Mouse (Mus musculus) induced T-regulatory cell, adult 2 months (primary cell): ENCODE results near the gene Tyw3.
"Not testable (repeated sequence)": the region's sequence is repeated elsewhere in the genome, so short reads cannot be mapped to it uniquely, and the experiment has no call there.

Source experiments
- DNase-seq: peaks from one replicate; pipeline ENCODE4 v3.0.0-alpha.2; 2012; ENCODE audit warnings: low read depth

The Tyw3 gene

DNA sequence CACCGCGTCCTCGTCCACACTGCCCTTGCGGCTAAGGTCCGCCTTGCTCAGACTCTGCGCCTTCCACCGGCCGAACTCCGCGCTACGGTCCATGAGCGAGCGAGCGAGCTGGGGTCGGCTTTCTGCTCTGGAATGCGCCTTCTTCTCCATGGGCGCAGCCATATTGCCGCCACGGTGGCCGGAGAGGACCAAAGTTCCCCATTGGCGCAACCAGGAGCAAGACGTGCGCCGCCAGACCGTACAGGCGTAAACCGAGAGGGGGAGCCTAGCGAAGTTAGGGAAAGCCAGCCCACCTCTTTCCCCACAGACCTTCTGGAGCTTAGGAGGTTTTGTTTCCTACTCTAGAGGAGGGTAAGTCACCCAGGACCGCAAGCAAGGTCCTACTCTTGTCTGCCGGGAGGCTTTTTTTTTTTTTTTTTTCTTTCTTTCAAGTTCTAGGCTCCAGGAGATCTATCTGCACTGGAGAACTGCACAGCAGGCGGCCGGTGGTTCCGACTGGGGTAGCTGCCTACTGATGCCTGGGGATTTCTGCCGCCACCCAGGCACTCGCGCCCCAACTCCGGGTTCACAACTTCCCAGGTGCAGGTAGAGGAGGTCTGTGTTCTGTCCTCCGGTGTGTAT is at the start of gene Tyw3:
Gene Tyw3, minus strand, starts transcription at position 171 of the 621 bp plus-strand sequence.
- DNase-seq = peak; percentile 95

- DNase-seq = no peak
Observed at GRCm38 (mm10) chr3:154633091-154633490, 36.2 kb upstream of the Tyw3 start.

- not testable (repeated sequence) for DNase-seq
Observed at GRCm38 (mm10) chr3:154631281-154631680, 34.4 kb upstream of the Tyw3 start.

- peak; percentile 5 for DNase-seq
Observed at GRCm38 (mm10) chr3:154628284-154628683, 31.4 kb upstream of the Tyw3 start.

DNA sequence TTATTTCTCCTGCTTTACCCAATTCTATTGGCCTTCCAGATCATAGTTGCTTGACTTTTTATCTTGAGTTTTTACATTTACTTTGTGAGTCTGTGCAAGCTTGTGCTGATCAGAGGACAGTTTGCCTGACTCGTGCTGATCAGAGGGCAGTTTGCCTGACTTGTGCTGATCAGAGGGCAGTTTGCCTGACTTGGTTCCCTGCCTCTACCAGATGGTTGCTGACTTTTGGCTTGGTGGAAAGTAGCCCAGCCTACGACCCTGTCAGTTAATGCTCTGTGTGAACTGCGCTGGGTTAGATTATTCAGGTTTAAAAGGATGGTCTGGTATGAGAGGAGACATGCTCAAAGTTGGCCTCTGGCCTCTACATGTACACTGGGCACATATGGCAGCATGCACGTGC is 19.2 kb upstream of the Tyw3 start:
- no peak for DNase-seq

GRCm38 (mm10) chr3:154615304-154615703 is 18.4 kb upstream of the Tyw3 start:
- no peak for DNase-seq

- no peak for DNase-seq
Observed at GRCm38 (mm10) chr3:154614771-154615170, 17.9 kb upstream of the Tyw3 start.

DNA sequence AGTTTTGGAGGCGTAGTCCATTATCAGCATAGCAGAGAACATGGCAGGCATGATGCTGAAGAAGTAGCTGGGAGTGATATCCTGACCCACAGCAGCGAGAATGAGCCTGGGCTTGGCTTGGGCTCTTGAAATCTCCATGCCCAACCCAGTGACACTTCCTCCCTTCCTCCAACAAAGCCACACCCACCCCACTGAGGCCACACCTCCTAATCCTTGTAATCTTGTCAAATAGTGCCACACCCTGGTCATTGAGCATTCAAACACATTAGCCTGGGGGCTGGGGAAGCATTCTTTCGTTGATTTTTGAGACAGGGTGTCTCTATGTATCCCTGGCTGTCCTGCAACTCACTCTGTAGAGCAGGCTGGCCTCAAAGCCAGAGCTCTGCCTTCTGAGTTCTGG is 15.0 kb upstream of the Tyw3 start:
- peak; percentile 7 for DNase-seq

GRCm38 (mm10) chr3:154607896-154608295 is 11.0 kb upstream of the Tyw3 start:
- no peak for DNase-seq

DNA sequence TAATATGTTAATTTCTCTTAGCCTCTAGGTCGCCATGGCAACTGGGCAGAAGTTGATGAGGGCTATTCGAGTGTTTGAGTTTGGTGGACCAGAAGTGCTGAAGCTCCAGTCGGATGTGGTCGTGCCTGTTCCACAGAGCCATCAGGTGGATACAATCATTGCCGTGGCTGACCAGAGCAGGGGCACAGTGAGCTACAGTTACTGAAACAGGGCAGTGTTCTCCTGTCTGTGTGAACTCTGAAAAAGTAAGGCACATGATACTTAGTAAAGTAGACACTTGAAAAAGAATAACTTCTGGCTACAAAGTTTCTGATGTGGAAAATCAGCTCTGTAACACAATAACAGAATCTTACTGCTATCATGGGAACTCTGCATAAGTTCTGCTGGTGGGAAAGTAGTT is 8.0 kb upstream of the Tyw3 start:
- no peak for DNase-seq

- DNase-seq = no peak
Observed at GRCm38 (mm10) chr3:154602141-154602540, 5.2 kb upstream of the Tyw3 start.

GRCm38 (mm10) chr3:154597561-154597960 is 657 bp upstream of the Tyw3 start:
- no peak for DNase-seq

DNA sequence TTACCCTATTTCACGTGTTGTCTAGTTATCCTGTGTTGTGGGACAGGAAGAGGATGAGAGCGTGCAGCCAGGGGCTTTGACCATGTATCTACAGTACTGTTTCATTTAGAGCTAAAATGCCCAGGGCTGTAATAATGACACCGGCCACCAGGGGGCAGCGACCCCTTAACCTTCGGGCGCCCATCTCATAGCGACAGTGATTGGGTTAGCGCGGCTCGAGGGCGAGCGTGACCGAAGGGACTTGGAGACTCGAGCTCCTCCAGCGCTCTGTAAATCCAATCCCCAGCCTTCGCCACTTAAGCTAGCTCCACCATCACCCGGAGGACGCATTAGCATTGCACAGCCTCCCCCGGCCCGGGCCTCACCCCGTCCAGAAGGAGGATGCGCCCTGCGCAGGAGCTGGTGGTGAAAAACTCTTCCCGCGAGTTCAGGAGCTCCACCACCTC is 393 bp downstream of the Tyw3 start, which contains the start of gene Cryz:
Gene Cryz, plus strand, starts transcription at position 224 of the 446 bp plus-strand sequence.
- DNase-seq = peak; percentile 92

DNA sequence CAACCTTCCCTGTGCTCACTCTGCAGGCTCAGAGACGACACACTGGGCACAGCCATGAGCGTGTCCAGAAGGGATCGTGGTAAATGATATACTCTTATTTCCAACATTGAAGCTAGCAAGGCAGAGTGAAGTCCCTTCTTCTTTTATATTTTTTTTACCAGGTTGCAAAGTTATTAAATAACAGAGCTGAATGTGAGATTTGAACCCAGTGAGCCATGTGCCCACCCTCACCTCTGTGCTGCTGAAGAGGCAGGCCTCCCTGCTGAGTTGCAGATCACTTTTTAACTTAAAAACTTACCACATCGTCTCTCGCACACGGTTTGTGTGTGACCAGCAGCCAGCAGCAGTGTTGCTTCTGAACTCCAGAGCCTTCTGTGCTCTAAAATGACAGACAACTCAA is 2.7 kb downstream of the Tyw3 start:
- no peak for DNase-seq

DNA sequence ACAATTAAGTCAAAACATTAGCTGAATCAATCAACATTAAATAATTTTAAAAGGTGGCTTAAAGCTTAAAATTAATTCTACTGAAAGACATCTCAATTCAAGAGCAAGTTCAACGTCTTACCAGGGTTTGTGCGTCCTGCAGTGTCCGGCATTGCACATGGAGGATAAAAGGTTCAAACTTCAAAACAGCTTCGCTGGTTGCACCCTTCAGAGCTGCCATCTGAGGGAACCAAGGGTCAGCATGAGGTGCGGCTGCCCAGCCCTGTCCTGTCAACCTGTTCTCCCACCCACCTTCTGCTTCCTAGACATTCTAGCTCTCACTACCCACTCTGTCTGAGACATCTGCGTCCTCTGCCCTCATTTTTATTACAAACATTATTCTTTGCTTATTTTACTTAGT is 3.3 kb downstream of the Tyw3 start:
- no peak for DNase-seq

- DNase-seq = no peak
Observed at GRCm38 (mm10) chr3:154591621-154592020, 5.3 kb downstream of the Tyw3 start.

GRCm38 (mm10) chr3:154590971-154591370 is 5.9 kb downstream of the Tyw3 start:
- DNase-seq = no peak

GRCm38 (mm10) chr3:154584351-154584750 is 12.6 kb downstream of the Tyw3 start:
- no peak for DNase-seq

GRCm38 (mm10) chr3:154577895-154578294 is 19.0 kb downstream of the Tyw3 start:
- no peak for DNase-seq

DNA sequence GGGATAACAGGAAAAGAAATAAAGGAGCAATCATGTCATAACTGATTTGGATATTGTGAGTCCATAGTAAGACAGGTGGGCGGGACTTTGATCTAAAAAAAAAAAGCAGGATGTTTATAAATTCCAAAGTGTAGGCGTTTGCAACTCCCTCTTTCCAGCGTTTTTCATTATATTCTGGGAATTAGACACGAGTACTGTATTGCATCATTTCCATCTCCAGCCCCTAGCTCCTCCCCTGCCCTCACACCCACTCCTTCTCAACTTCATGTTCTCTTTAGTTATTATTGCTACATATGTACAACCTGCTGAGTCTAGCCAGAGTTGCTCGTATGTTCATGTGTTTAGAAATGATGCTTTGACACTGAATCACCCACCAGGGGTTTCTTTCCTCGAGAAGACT is 23.2 kb downstream of the Tyw3 start:
- no peak for DNase-seq

DNA sequence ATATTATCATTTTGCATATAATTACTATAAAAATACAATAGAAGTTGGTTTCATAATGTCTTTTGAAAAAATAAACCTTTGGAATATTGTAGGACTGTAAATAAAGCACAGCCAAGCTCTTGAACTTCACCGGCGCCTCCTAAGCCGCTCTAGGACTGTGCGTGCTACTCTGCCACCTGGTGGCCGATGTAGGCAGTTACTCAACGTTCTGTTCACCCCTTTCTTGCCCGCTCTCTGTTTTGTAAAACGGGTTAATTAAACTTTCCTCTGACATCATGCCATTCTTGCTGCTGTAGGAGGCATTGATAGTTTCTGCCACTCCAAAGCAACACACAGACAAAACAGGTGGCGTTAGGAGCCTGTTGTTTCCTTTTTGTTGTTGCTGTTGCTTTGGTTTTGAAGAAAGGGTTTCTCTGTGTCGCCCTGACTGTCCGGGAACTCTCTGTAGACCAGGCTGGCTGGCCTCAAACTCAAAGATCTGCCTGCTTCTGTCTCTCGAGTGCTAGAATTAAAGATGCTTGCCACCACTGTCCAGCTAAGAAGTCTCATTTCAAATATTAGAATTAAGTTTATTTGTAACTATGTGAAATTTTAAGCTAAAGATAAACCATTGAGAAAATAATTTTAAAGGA is 24.4 kb downstream of the Tyw3 start:
- DNase-seq = peak; percentile 76

- no peak for DNase-seq
Observed at GRCm38 (mm10) chr3:154570786-154571185, 26.1 kb downstream of the Tyw3 start.

GRCm38 (mm10) chr3:154570029-154570575 is 26.8 kb downstream of the Tyw3 start:
- no peak for DNase-seq

DNA sequence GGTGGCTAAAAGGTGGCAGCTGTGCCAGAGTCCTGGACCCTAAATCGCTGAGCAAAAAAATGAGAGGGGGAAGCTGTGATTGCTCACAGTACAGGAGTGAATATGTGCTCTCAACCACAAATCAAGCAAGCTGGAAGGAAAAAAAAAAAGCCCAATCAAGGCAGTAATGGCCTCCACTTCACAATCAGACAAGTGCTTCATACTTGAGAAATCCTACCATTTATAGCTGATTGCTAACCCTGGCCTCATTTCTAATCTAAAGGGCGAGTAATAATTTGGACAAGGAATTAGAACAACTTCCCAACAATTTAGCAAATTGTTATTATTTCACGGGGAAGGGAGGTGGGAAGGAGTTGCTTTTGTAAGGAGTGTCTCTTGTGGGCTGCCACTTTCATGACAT is 31.5 kb downstream of the Tyw3 start:
- DNase-seq = no peak
